Mouse (Mus musculus) forebrain, postnatal 0 days (tissue): ENCODE data around the gene Alppl2. TPM values are rescaled to one million over a fixed set of nuclear protein-coding genes. Genes with fewer than 3 reads are reported as not detected.
A peak's percentile ranks its signal among the peaks of the same experiment; 100 is the strongest.

Experiments used
- ATAC-seq: fragments of 200-750 bp; cut with Nextera tagmentation; 2 replicates; pipeline ENCODE4 v1.8.0; 2017; ENCODE audit warnings: mild to moderate bottlenecking, moderate library complexity
- DNase-seq: peaks from one replicate; pipeline ENCODE4 v3.0.0-alpha.2; 2015
- H3K27ac ChIP-seq: fragments of 300-500 bp; sonication (generic); 2 replicates; pipeline ENCODE4 v1.5.1; 2014; ENCODE audit warnings: low read depth, mild to moderate bottlenecking, antibody characterized with exemption, low read length, moderate library complexity, mixed read lengths
- H3K27me3 ChIP-seq: fragments of 300-500 bp; sonication (generic); 2 replicates; pipeline ENCODE4 v1.6.1; 2014; ENCODE audit warnings: mild to moderate bottlenecking, low read length, mixed read lengths; ENCODE audit not compliant: insufficient read depth
- H3K36me3 ChIP-seq: fragments of 300-500 bp; sonication (generic); 2 replicates; pipeline ENCODE4 v1.6.1; 2014; ENCODE audit warnings: mild to moderate bottlenecking, moderate library complexity; ENCODE audit not compliant: insufficient read depth
- H3K4me1 ChIP-seq: fragments of 300-500 bp; sonication (generic); 2 replicates; pipeline ENCODE4 v1.6.1; 2014; ENCODE audit warnings: antibody characterized with exemption; ENCODE audit not compliant: insufficient read depth
- H3K4me2 ChIP-seq: fragments of 300-500 bp; sonication (generic); 2 replicates; pipeline ENCODE4 v1.6.1; 2014; ENCODE audit warnings: low read depth, mild to moderate bottlenecking, moderate library complexity
- H3K4me3 ChIP-seq: fragments of 300-500 bp; sonication (generic); 2 replicates; pipeline ENCODE4 v1.5.1; 2014; ENCODE audit warnings: low read depth, low read length, mixed read lengths
- H3K9ac ChIP-seq: fragments of 300-500 bp; sonication (generic); 2 replicates; pipeline ENCODE4 v1.6.1; 2014; ENCODE audit warnings: mild to moderate bottlenecking
- H3K9me3 ChIP-seq: fragments of 300-500 bp; sonication (generic); 2 replicates; pipeline ENCODE4 v1.6.1; 2016; ENCODE audit warnings: low read length
- CTCF ChIP-seq: sonication (generic); IDR thresholded peaks from 2 replicates; pipeline ENCODE4 v1.5.1; 2016; ENCODE audit warnings: antibody characterized with exemption, control low read depth, low read depth
- WGBS: fragments of 180-500 bp; shearing (Covaris S2); extraction: QIAGEN DNeasy Blood & Tissue Kit; methylation state at CpG from one replicate; pipeline ENCODE4 v1.1.7; 2014; 5-methylcytosine and 5-hydroxymethylcytosine counted together
- polyA plus RNA-seq: library from polyadenylated mRNA; unstranded; fragments of >200 nt; fragmentation: Nextera tagmentation; extraction: Ambion mirVana; gene quantifications from 2 replicates; pipeline ENCODE4 v1.2.1, GENCODE M21; 2015
- total RNA-seq: library from RNA; depleted of rRNA; stranded (reverse); fragments of >200 nt; gene quantifications from 2 replicates; pipeline ENCODE4 v1.2.3, GENCODE M21; 2014; rRNA removed

Gene Alppl2
- total and polyA plus RNA-seq, 2 experiments from 2014 or later = not detected

GRCm38 (mm10) chr1:87051369-87051768 is 38.4 kb downstream of the Alppl2 start:
- H3K36me3 ChIP-seq = peaks cover 23% of the 10 kb centered on the region; the same call in 1 of the 2 replicates
- H3K4me2 ChIP-seq = no peak overlapping the region
- H3K27me3 ChIP-seq = no peaks in the 10 kb centered on the region
- no peak for TF ChIP-seq CTCF
- 78% methylated on average over 4 of the region's 4 CpGs for WGBS
- no peaks in the 10 kb centered on the region for H3K4me1 ChIP-seq
- H3K27ac ChIP-seq = no peak overlapping the region
- DNase-seq = no peak
- no peak overlapping the region for H3K9ac ChIP-seq
- H3K4me3 ChIP-seq = no peak overlapping the region
- H3K9me3 ChIP-seq = no peaks in the 10 kb centered on the region
- no peak for ATAC-seq

GRCm38 (mm10) chr1:87050700-87051099 is 39.0 kb downstream of the Alppl2 start:
- Histone ChIP-seq H3K9me3 (no peaks in the 10 kb centered on the region), H3K36me3 (peaks cover 23% of the 10 kb centered on the region; the same call in 1 of the 2 replicates), H3K4me2 (no peak overlapping the region), H3K4me1 (no peaks in the 10 kb centered on the region), H3K9ac (no peak overlapping the region), H3K4me3 (no peak overlapping the region), H3K27ac (no peak overlapping the region), H3K27me3 (no peaks in the 10 kb centered on the region)
- 63% methylated on average over 1 of the region's 1 CpGs for WGBS
- no peak for DNase-seq
- TF ChIP-seq CTCF = no peak
- no peak for ATAC-seq

GRCm38 (mm10) chr1:87050072-87050471 is 39.7 kb downstream of the Alppl2 start:
- Histone ChIP-seq H3K27me3 (no peaks in the 10 kb centered on the region), H3K9ac (no peak overlapping the region), H3K4me3 (no peak overlapping the region), H3K4me1 (no peaks in the 10 kb centered on the region), H3K27ac (no peak overlapping the region), H3K9me3 (no peaks in the 10 kb centered on the region), H3K4me2 (no peak overlapping the region), H3K36me3 (peaks cover 30% of the 10 kb centered on the region; the same call in 1 of the 2 replicates)
- DNase-seq (no peak), ATAC-seq (peak; percentile 61; the same call in 1 of the 2 replicates)
- 54% methylated on average over 3 of the region's 3 CpGs for WGBS
- TF ChIP-seq CTCF = no peak

- TF ChIP-seq CTCF = peak; percentile 99
- peaks cover 16% of the 10 kb centered on the region; the same call in 1 of the 2 replicates for H3K36me3 ChIP-seq
- no peaks in the 10 kb centered on the region for H3K4me1 ChIP-seq
- no peak overlapping the region for H3K4me3 ChIP-seq
- WGBS = 0% methylated on average over 1 of the region's 1 CpGs
- no peaks in the 10 kb centered on the region for H3K27me3 ChIP-seq
- ATAC-seq (peak; percentile 90), DNase-seq (peak; percentile 87)
- H3K9ac ChIP-seq = no peak overlapping the region
- no peaks in the 10 kb centered on the region for H3K9me3 ChIP-seq
- H3K27ac ChIP-seq = no peak overlapping the region
- H3K4me2 ChIP-seq = no peak overlapping the region
These were observed 47.8 kb downstream of the Alppl2 start for GRCm38 (mm10) chr1:87041814-87042438.

GRCm38 (mm10) chr1:87041119-87041518 is 48.6 kb downstream of the Alppl2 start:
- WGBS = 18% methylated on average over 3 of the region's 3 CpGs
- Histone ChIP-seq H3K4me2 (no peak overlapping the region), H3K9me3 (no peaks in the 10 kb centered on the region), H3K27me3 (no peaks in the 10 kb centered on the region), H3K4me3 (no peak overlapping the region), H3K4me1 (no peaks in the 10 kb centered on the region), H3K9ac (no peak overlapping the region), H3K36me3 (peaks cover 13% of the 10 kb centered on the region; the same call in 1 of the 2 replicates), H3K27ac (no peak overlapping the region)
- DNase-seq (peak; percentile 70), ATAC-seq (peak; percentile 45; the same call in 1 of the 2 replicates)
- peak; percentile 76 for TF ChIP-seq CTCF

GRCm38 (mm10) chr1:87038477-87039070 is 51.2 kb downstream of the Alppl2 start:
- no peak for TF ChIP-seq CTCF
- Histone ChIP-seq H3K9me3 (no peaks in the 10 kb centered on the region), H3K36me3 (no peaks in the 10 kb centered on the region), H3K4me1 (no peaks in the 10 kb centered on the region), H3K4me2 (no peak overlapping the region), H3K4me3 (no peak overlapping the region), H3K9ac (no peak overlapping the region), H3K27me3 (no peaks in the 10 kb centered on the region), H3K27ac (no peak overlapping the region)
- 93% methylated on average over 2 of the region's 2 CpGs for WGBS
- no peak for ATAC-seq
- DNase-seq = no peak

Other genes with a start within 250 kb of the Alppl2 start
- not detected in 2 replicates for gene Alpi, start 11.7 kb upstream of the Alppl2 start, total RNA-seq
- not detected in 2 replicates for gene Alpi, start 11.7 kb upstream of the Alppl2 start, polyA plus RNA-seq
- gene Akp3, start 35.0 kb upstream of the Alppl2 start, total RNA-seq = not detected in 2 replicates
- gene Akp3, start 35.0 kb upstream of the Alppl2 start, polyA plus RNA-seq = not detected in 2 replicates
- 19.1 and 36.1 TPM in 2 replicates for gene Ecel1, start 66.6 kb upstream of the Alppl2 start, total RNA-seq
- 17.8 and 28.5 TPM in 2 replicates for gene Ecel1, start 66.6 kb upstream of the Alppl2 start, polyA plus RNA-seq
- 3.1 and 4.0 TPM in 2 replicates for gene Prss56, start 93.4 kb upstream of the Alppl2 start, total RNA-seq
- gene Prss56, start 93.4 kb upstream of the Alppl2 start, polyA plus RNA-seq = 2.5 and 4.3 TPM in 2 replicates
- gene Chrnd, start 100.7 kb upstream of the Alppl2 start, total RNA-seq = not detected in 2 replicates
- not detected in 2 replicates for gene Chrnd, start 100.7 kb upstream of the Alppl2 start, polyA plus RNA-seq
- not detected in 2 replicates for gene Chrng, start 114.7 kb upstream of the Alppl2 start, total RNA-seq
- gene Chrng, start 114.7 kb upstream of the Alppl2 start, polyA plus RNA-seq = not detected in 2 replicates
- gene Eif4e2, start 124.0 kb upstream of the Alppl2 start, total RNA-seq = 71.5 and 81.7 TPM in 2 replicates
- 77.6 and 87.5 TPM in 2 replicates for gene Eif4e2, start 124.0 kb upstream of the Alppl2 start, polyA plus RNA-seq
- 1.3 TPM in 2 replicates for gene Efhd1, start 174.4 kb upstream of the Alppl2 start, total RNA-seq
- gene Efhd1, start 174.4 kb upstream of the Alppl2 start, polyA plus RNA-seq = 1.9 and 2.2 TPM in 2 replicates
- gene Gigyf2, start 237.1 kb upstream of the Alppl2 start, total RNA-seq = 69.0 and 73.4 TPM in 2 replicates
- gene Gigyf2, start 237.1 kb upstream of the Alppl2 start, polyA plus RNA-seq = 31.9 and 44.3 TPM in 2 replicates